Mouse (Mus musculus) gastrocnemius, postnatal 36 days (tissue): ENCODE measurements around the gene Ccdc158. TPM values are rescaled to one million over a fixed set of nuclear protein-coding genes. Genes with fewer than 3 reads are reported as not detected.

Source experiments
- DNase-seq, 2 experiments: peaks; one replicate each; pipeline ENCODE4 v3.0.0; 2022
- intact Hi-C: fragments of 180-260 bp; cut with DNase I; formaldehyde crosslinking; loops from one replicate; pipeline ENCODE4 v1.15.1; 2025
- total RNA-seq, 2 experiments: library from RNA; stranded (reverse); gene quantifications; 2 replicates each; pipeline ENCODE4 v1.2.3; 2021

Ccdc158 gene
- total RNA-seq, 2 experiments from 2014 or later = 0.42 to 0.61 TPM

DNA sequence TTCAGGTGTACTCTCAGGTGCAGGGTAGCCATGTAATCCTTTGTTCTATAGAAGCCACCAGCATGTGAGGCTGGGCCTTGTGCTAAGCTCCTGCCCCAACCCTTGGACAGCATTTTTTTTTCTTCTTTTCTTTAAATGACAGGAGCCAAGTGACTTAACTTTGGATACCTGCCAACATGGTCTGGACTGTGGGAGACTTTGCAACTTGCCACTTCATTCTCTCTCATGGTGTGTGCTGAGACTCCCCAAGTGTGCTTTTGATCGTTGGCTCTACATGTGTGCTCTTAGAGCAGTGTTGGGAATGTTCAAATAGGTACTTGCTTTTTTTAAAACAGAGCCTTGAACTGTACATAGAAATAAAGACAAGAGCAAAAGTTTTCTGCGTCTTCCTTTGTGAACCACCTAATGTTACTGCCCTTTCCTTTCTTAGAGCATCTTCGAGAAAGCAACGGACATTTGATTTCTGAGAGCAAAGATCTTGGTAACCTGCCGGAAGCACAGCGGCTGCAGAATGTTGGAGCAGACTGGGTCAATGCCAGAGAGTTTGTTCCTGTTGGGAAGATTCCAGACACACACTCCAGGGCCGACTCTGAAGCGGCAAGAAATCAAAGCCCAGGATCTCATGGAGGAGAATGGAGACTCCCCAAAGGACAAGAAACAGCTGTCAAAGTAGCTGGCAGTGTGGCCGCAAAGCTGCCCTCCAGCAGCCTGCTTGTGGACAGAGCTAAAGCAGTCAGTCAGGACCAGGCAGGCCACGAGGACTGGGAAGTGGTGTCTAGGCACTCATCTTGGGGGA, 70.4 kb downstream of the Ccdc158 start:
- no peak for DNase-seq
- intact Hi-C loops = loop anchor here (5.0 kb wide), 1 partner anchor 97 kb away; the partner anchor contains the start of gene Scarb2

DNA sequence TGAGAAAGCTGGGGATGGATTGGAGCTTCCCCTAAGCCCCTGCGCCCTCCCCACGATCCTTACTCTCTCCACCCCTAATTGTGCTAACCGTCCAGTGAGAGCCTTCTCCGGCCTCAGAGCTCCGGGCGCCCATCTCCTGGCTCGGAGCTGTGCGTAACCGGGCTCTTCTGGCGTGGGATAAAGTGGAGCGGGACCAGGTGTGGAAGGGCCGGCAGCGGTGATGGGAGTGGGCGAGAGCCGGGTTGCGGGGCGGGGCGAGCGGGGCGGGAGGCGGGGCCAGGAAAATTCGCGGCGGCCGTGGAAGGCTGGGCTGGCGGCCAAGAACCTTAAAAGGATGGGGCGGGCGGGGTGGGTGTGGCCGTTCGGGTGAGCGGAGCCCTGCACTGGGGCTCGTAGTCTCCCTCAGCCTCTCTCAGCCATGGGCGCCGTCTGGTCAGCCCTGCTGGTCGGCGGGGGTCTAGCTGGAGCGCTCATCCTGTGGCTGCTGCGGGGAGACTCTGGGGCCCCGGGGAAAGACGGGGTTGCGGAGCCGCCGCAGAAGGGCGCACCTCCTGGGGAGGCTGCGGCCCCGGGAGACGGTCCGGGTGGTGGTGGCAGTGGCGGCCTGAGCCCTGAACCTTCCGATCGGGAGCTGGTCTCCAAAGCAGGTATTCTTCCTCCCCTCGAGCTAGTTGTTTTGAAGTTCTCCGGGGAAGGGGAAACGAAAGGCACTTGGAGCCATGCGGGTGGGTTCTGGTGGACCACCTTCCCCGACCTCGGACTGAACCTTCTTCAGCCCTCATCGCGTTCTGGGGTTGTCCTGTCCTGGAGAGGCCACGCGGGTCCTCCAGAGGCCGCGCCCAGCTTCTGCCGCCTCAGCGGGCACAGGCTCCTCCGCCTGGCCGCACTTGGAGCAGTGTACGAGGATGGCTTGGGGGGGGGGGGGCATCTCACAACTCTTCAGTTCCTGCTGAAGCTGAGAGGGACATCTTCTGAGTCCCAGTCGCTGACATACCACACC, 72.1 kb downstream of the Ccdc158 start, which contains the start of gene Stbd1:
Gene Stbd1 (plus strand): TSS at position 351 of the 1,000 bp plus-strand sequence.
- intact Hi-C loops = loop anchor here (5.0 kb wide), 1 partner anchor 96 kb away; the partner anchor contains the start of gene Scarb2
- peak; percentile 56 to 64 for DNase-seq

DNA sequence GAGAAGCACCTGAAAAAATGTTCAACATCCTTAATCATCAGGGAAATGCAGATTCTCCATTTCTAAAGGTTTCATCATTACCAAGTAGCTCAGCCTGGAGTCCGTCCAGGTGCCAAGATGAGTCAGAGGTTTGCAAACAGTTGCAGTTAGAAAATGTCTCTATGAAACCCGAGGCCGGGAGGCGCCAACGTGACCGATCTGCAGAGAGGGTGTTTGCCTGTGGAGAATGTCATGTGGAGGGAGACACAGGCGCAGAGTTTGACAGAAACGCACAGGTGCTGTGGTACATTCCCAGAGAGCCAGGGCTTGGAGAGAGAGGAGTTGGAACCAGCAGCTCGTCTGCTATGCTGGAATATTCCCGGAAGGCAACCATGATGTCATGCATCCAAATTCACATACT, 76.0 kb downstream of the Ccdc158 start:
- DNase-seq = peak; percentile 32 to 59

DNA sequence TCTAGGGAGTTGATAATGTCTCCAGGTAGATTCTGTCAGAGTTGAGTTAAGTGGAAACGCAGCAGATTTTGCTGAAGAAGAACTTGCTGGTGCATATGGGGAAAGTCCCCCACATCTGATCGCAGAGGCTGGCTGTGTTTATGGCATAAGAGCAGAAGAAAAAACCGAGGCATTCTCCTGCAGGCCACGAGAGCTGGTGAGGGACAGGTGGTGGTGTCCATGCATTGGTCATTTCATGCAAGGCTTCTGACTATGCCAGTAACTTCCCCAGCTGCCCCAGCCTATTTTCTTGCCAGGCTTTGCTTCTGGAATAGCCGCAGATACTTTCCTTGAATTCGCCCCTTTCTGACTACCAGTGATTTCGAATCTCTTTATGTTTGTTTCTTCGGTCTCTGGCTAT, 78.2 kb downstream of the Ccdc158 start:
- DNase-seq = no peak
- intact Hi-C loops = no loop called here

More for the DNA sequence above, 76.0 kb downstream of the Ccdc158 start:
- intact Hi-C loops = no loop called here

DNA sequence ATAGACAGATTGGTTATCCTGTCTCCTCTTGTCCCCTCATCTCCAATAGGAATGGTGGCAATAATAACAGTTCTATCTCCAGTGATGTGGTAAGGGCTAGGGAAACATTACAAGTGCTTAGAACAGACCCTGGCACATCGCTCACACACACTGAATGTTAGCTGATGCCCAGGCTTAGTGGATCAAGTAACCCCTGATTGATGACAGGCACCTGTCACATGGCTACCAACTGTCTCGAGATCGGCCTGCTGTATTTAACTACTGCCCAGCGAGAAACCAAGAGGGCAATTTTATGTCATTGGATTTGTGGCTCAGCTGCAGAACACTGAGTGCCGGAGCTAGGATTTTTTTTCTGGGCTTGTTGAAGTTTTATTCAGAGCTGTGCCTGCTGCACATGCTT, 80.0 kb downstream of the Ccdc158 start:
- no peak for DNase-seq
- intact Hi-C loops = no loop called here

DNA sequence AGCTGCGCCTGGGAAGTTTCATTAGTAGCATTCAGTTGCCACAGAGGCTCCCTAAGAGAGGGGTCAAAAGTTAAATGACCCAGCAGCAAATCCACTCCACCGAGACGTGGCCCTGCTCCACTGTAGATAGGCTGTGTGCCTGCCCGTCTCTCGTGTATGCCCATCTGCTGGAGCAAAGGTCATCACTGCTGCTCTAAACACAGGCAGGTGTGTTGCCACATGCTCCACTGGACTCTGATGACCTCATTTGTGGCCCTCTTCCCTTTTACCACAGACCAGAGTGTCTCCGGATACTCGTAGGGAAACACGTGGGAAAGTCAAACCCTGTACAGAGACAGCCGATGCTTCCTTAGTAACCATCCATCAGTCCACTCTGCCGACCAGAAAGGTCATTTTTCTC, 89.1 kb downstream of the Ccdc158 start:
- intact Hi-C loops = no loop called here
- DNase-seq = no peak

DNA sequence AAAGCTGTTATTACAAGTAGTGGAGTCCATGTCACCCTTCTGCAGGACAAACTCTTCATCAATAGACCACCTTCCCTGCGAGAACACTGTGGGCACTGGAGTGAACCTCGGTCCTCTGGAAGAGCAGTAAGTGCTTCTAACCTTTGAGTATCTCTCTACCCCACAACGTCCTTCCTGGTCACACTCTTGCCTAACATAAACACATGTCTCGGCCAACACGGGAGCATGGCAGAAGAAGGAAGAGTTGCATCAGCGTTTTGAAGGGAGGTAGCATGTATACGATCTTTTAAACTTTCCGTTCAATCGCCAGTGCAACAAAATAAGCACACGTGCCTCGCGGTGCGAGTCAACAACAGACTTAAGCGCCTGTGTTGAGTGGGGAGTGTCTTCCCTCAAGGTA, 95.5 kb downstream of the Ccdc158 start:
- intact Hi-C loops = no loop called here
- DNase-seq = no peak

DNA sequence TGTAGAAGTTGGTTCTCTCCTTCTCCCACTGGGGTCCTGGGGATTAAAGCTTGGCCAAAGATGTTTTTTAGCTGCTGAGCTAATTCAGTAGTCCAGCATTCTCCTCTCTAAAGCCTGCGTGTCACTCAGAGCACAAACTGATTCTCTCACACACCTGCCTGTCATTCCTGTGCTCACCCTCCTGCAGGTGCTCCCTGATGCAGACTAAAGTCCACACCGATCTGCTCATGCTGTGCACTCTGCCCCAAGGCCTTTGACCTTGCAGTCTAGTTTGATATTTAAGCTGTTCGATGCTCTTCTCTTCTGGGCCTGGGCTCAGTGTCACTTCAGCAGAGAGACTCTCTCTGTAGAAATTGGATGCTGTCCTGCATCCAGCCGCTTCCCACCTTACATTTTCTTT, 103.8 kb downstream of the Ccdc158 start:
- intact Hi-C loops = no loop called here
- no peak for DNase-seq

DNA sequence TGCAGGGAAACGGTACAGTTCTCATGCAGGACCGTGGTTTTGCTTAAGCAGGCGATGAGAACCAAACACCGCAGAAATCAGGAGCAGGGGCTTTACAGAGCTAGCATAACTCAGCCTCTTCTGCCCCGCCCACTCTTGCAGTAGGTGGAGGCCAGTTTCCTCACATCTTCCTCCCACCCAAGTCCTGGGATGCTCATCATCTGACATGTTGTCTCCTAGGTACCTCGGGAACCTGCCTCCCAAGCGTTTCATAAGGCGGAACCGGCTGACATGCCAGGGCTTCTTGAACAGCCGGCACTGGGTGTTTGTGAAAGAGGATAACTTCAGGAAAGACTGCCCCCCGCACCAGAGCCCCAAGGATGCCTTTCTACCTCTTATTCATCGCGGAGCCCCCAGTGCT, 113.1 kb downstream of the Ccdc158 start:
- DNase-seq = no peak
- intact Hi-C loops = no loop called here

DNA sequence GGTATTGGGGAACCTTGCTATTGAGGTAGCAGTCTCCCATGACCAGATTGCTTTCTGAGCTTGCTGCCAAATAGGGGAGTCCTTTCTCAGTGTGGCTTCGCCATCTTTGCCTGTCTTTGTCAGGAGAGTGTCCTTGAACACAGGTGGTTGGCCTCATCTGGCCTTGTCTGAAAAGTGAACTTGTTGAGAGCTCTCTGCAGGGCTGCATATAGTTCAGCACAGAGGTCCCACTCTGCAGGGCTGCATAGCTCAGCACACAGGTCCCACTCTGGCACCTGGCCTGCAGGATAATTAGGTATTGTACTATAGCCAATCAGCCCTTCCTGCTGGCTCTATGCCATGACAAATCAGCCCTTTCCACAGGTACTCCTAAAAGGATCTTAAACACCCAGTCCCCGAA, 114.9 kb downstream of the Ccdc158 start:
- DNase-seq = no peak
- intact Hi-C loops = no loop called here

Other genes with a start within 250 kb of the Ccdc158 start
- 1 to 10 TPM; 8.1 to 8.2 TPM for gene Nup54, start 240.1 kb downstream of the Ccdc158 start, total RNA-seq
- gene Scarb2, start 168.4 kb downstream of the Ccdc158 start, total RNA-seq = 10 to 100 TPM; 69.8 to 76.7 TPM
- not detected for gene Fam47e, start 120.2 kb downstream of the Ccdc158 start, total RNA-seq
- gene Stbd1, start 72.2 kb downstream of the Ccdc158 start, total RNA-seq = 10 to 100 TPM; 45.5 to 66.2 TPM
- gene Shroom3, start 8.2 kb upstream of the Ccdc158 start, total RNA-seq = under 1 TPM; 0.43 to 0.54 TPM